Mouse (Mus musculus) midbrain, postnatal 0 days (tissue): ENCODE measurements around the gene Chsy1. TPM values are rescaled to one million over a fixed set of nuclear protein-coding genes. Genes with fewer than 3 reads are reported as not detected.

Source experiments
- ATAC-seq: fragments of 200-750 bp; cut with Nextera tagmentation; 2 replicates; pipeline ENCODE4 v1.8.0; 2017; ENCODE audit warnings: moderate number of reproducible peaks, mild to moderate bottlenecking, moderate TSS enrichment, moderate library complexity; ENCODE audit not compliant: low FRiP score
- DNase-seq: peaks from one replicate; pipeline ENCODE4 v3.0.0-alpha.2; 2015; ENCODE audit warnings: low spot score
- H3K27ac ChIP-seq: fragments of 300-500 bp; sonication (generic); 2 replicates; pipeline ENCODE4 v1.5.1; 2014; ENCODE audit warnings: low read depth, mild to moderate bottlenecking, low read length, mixed read lengths
- H3K27me3 ChIP-seq: fragments of 300-500 bp; sonication (generic); 2 replicates; pipeline ENCODE4 v1.6.1; 2014; ENCODE audit warnings: low read length, control low read depth, mixed read lengths; ENCODE audit not compliant: insufficient read depth
- H3K36me3 ChIP-seq: fragments of 300-500 bp; sonication (generic); 2 replicates; pipeline ENCODE4 v1.6.1; 2014; ENCODE audit warnings: low read length, control low read depth, mixed read lengths; ENCODE audit not compliant: insufficient read depth
- H3K4me1 ChIP-seq: fragments of 300-500 bp; sonication (generic); 2 replicates; pipeline ENCODE4 v1.6.1; 2014; ENCODE audit warnings: mild to moderate bottlenecking, control low read depth, antibody characterized with exemption, low read length, mixed read lengths; ENCODE audit not compliant: insufficient read depth
- H3K4me2 ChIP-seq: fragments of 300-500 bp; sonication (generic); 2 replicates; pipeline ENCODE4 v1.6.1; 2014; ENCODE audit warnings: low read depth, mild to moderate bottlenecking, low read length, mixed read lengths; ENCODE audit not compliant: poor library complexity, severe bottlenecking
- H3K4me3 ChIP-seq: fragments of 300-500 bp; sonication (generic); 2 replicates; pipeline ENCODE4 v1.5.1; 2014; ENCODE audit warnings: low read depth, mild to moderate bottlenecking, low read length, moderate library complexity
- H3K9ac ChIP-seq: fragments of 300-500 bp; sonication (generic); replicated peaks from 2 replicates; pipeline ENCODE4 v1.6.1; 2014; ENCODE audit warnings: mild to moderate bottlenecking, low read length, moderate library complexity, mixed read lengths; ENCODE audit not compliant: poor library complexity, severe bottlenecking
- H3K9me3 ChIP-seq: fragments of 300-500 bp; sonication (generic); 2 replicates; pipeline ENCODE4 v1.6.1; 2016; ENCODE audit warnings: low read length, control low read depth
- CTCF ChIP-seq: IDR thresholded peaks from 2 replicates; pipeline ENCODE4 v1.5.1; 2016; ENCODE audit warnings: antibody characterized with exemption, mild to moderate bottlenecking
- WGBS: fragments of 180-500 bp; shearing (Covaris S2); extraction: QIAGEN DNeasy Blood & Tissue Kit; methylation state at CpG from one replicate; pipeline ENCODE4 v1.1.7; 2014; 5-methylcytosine and 5-hydroxymethylcytosine counted together
- polyA plus RNA-seq: library from polyadenylated mRNA; unstranded; fragments of >200 nt; fragmentation: Nextera tagmentation; extraction: Ambion mirVana; gene quantifications from 2 replicates; pipeline ENCODE4 v1.2.1, GENCODE M21; 2015
- total RNA-seq: library from RNA; depleted of rRNA; stranded (reverse); fragments of >200 nt; gene quantifications from 2 replicates; pipeline ENCODE4 v1.2.3, GENCODE M21; 2014

Chsy1 gene
- total and polyA plus RNA-seq, 2 experiments from 2014 or later = 7.2 to 38.9 TPM

DNA sequence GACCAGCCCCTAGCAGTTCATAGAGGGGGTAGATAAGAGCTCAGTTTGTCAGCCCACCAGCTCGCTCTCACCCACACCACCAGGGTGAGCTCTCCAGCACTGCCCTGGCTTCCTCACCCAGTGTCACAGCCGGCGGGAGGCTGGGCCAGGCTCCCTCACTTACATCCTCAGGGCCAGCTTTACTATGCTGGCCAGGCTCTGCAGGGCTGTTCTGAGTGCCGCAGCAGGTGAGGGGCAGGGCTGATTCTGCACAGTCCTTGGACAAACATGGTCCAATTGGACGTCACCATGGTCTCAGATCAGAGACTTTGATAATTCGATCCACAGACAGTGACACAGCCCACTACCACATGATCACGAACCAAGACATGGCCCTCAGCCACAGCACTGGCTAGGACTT, 17.8 kb upstream of the Chsy1 start:
- ATAC-seq = peak; percentile 52; the same call in 1 of the 2 replicates

DNA sequence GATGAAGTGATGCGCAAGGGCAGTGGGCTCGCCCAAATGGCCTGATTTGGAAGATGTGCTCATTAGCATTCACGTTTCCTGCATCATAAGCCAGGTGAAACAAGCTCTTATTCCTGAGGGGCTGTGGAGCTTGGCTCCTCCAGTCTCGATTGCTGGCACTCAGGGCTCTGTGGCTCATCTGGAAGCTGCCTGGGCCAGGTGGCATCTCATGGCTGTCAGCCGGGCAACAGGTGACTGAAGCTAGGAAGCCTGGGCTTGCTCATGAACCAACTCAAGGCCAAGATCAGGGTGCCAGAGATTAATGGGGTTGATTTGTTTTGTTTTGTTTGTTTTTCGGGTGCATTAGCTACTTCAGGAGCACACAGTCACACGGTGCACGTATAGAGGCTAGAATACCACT, 16.7 kb upstream of the Chsy1 start:
- Histone ChIP-seq H3K9me3 (no peaks in the 10 kb centered on the region), H3K27me3 (no peaks in the 10 kb centered on the region), H3K4me1 (no peaks in the 10 kb centered on the region), H3K4me2 (no peak overlapping the region), H3K27ac (no peak overlapping the region), H3K36me3 (peaks cover 31% of the 10 kb centered on the region), H3K9ac (no peak overlapping the region), H3K4me3 (no peak overlapping the region)
- WGBS = 93% methylated on average over 8 of the region's 8 CpGs
- DNase-seq (no peak), ATAC-seq (no peak)
- no peak for TF ChIP-seq CTCF

More for the DNA sequence above, 17.8 kb upstream of the Chsy1 start:
- H3K36me3 ChIP-seq = peaks cover 42% of the 10 kb centered on the region
- H3K27ac ChIP-seq = no peak overlapping the region
- DNase-seq = no peak
- no peak for TF ChIP-seq CTCF
- WGBS = 82% methylated on average over 7 of the region's 7 CpGs
- no peaks in the 10 kb centered on the region for H3K9me3 ChIP-seq
- no peak overlapping the region for H3K9ac ChIP-seq
- H3K4me1 ChIP-seq = no peaks in the 10 kb centered on the region
- H3K4me3 ChIP-seq = no peak overlapping the region
- H3K27me3 ChIP-seq = no peaks in the 10 kb centered on the region
- no peak overlapping the region for H3K4me2 ChIP-seq

DNA sequence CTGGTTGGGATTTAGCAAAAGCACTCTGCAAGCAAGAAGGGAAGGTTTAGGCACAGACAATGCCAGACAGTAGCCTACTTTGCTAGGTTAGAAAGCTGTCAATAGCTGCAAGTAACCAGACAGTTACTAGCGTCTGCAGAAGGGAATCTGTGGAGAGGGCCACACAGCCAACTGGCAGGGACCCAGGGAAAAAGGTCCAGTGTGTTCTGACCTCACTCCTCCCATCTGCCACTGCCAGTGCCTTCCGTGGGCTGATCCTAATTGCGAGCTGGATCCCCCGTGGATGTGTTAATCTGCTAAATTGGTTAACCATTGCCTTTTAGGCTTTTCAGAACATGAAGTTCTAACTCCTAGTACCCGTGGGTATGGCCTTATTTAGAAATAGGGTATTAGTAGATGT, 15.2 kb upstream of the Chsy1 start:
- WGBS = 72% methylated on average over 5 of the region's 5 CpGs
- ATAC-seq (no peak), DNase-seq (peak; percentile 21)
- Histone ChIP-seq H3K9me3 (no peaks in the 10 kb centered on the region), H3K27me3 (no peaks in the 10 kb centered on the region), H3K4me1 (no peaks in the 10 kb centered on the region), H3K27ac (no peak overlapping the region), H3K4me2 (no peak overlapping the region), H3K9ac (no peak overlapping the region), H3K36me3 (peaks cover 18% of the 10 kb centered on the region), H3K4me3 (no peak overlapping the region)
- no peak for TF ChIP-seq CTCF

DNA sequence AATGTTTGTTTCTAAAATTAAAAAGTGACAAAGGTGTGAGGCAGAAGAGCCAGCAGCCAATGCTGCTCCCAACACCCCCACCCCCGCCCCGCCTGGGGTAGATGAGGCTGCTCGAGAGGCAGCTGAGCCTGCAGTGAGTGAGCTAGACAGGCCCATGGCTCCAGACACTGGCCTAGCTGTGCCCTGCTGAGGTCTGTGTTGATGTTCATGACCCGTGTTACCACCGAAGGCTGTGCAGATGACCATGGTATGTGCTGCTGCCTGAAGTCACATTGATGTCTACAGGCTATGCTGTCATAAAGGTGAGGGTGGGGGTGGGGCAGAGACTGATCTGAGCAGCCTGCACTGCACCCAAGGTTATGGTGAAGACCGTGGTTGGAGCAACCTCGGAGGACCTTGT, 10.5 kb upstream of the Chsy1 start:
- Histone ChIP-seq H3K9me3 (no peaks in the 10 kb centered on the region), H3K27ac (no peak overlapping the region), H3K4me2 (no peak overlapping the region), H3K9ac (no peak overlapping the region), H3K36me3 (no peaks in the 10 kb centered on the region), H3K4me1 (no peaks in the 10 kb centered on the region), H3K27me3 (no peaks in the 10 kb centered on the region), H3K4me3 (no peak overlapping the region)
- ATAC-seq (no peak), DNase-seq (no peak)
- no peak for TF ChIP-seq CTCF
- WGBS = 84% methylated on average over 7 of the region's 7 CpGs

DNA sequence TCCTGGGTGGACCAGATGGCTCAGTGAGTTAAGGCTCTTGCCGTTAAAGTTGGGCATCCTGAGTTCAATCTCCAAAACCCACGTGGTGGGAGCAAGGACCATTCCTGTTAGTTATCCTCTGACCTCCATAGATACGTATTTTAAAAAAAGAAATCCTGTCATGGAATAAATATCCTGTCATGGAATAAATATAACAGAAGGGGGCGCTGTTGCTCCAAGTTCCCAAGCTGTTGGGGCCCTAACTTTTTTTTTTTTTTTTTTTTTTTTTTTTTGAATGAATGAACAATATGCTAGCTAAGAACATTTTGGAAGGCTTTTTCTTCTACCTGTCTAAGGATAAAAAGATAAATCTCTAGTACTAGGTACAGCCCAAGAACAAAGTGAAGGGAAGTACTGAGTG, 7.4 kb upstream of the Chsy1 start:
- DNase-seq (peak; percentile 71), ATAC-seq (no peak)
- Histone ChIP-seq H3K4me1 (no peaks in the 10 kb centered on the region), H3K4me3 (no peak overlapping the region), H3K36me3 (no peaks in the 10 kb centered on the region), H3K27ac (no peak overlapping the region), H3K27me3 (no peaks in the 10 kb centered on the region), H3K9me3 (no peaks in the 10 kb centered on the region), H3K9ac (no peak overlapping the region), H3K4me2 (no peak overlapping the region)
- TF ChIP-seq CTCF = peak; percentile 83
- WGBS = 3% methylated on average over 4 of the region's 4 CpGs

DNA sequence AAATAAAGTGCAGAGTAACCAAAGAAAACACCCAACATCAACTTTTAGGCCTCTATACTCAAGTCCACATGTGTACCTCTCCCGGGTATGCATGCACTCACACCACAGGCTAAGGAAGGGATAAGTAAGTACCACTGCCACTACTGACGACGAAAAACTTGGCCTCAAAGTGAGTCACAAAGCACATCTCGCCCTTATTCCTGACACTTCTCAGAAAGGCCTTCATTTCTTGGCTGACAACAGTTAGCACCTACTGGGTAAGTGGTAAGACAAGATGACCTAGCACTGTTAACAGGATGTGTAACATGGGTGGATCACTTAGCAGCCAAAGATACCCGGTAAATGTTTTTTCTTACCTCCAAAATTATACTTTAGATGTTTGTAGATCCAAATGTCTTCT, 4.8 kb upstream of the Chsy1 start:
- H3K9me3 ChIP-seq = no peaks in the 10 kb centered on the region
- DNase-seq (no peak), ATAC-seq (no peak)
- 90% methylated on average over 5 of the region's 5 CpGs for WGBS
- TF ChIP-seq CTCF = no peak
- H3K4me3 ChIP-seq = no peak overlapping the region
- no peak overlapping the region for H3K9ac ChIP-seq
- H3K27ac ChIP-seq = no peak overlapping the region
- H3K4me1 ChIP-seq = no peaks in the 10 kb centered on the region; the same call in 1 of the 2 replicates
- no peak overlapping the region for H3K4me2 ChIP-seq
- H3K36me3 ChIP-seq = no peaks in the 10 kb centered on the region
- H3K27me3 ChIP-seq = no peaks in the 10 kb centered on the region
